Mouse (Mus musculus): ENCODE results near the gene Wdr47. TPM values are rescaled to one million over a fixed set of nuclear protein-coding genes. Genes with fewer than 3 reads are reported as not detected.

Gene Wdr47
- polyA plus RNA-seq, 1 experiment from 2014 or later: 0.80 TPM

DNA sequence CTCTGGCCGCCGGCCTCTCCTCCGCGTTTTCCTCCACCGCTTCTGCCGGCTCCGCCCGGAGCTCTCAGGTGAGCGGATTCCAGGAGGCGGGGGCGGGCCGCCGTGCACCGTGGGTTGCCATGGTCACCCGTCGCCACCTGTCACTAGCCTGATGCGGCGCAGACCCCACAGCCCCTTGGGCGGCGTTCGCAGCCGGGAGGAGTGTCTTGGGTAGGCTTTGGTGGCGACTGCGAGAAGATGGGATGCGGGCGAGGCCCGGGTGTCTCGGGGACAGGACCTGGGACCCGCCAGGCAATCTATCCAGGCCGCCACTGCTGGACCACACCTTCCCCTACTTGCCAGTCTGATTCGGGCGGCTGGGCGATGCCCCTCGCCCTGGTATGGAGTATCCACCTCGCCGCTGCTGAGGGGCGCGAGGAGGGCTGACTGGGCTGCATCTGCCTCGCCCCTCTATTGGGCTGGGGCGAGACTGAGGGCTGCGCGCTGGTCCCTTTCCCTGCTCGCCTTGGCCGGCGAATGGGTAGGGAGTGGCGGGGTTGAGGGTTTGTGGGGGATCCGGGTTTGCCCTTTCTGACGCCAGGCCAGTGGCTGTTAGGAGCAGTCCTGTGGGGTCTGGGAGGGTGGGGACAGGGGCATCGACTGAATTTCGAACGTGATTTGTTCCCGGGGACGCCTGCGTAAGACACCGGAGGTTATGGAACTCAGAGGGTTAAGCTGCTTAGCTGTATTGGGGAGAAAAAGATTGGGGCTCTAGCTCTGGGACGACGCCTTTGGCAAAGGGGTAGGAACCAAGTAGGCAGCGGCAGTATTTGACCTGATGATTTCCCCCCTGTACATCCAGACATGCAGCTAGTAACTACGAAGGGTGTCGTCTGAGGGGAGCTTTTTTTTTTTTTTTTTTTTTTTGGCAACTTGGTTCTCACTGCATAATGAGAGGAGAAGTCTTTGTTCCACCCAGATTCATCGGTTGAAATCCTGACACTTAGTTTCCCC, 747 bp downstream of the Wdr47 start:
- no peaks in the 10 kb centered on the region for H3K9me3 ChIP-seq (ENCODE audit: low read length)
- DNase-seq (no peak), ATAC-seq (peak; percentile 73; the same call in 1 of the 2 replicates)
- H3K4me1 ChIP-seq (ENCODE audit: insufficient read depth): peaks cover 8% of the 10 kb centered on the region
- WGBS (ENCODE audit: insufficient replicate concordance): under 1% methylated on average over 58 of the region's 61 CpGs
- peak overlapping the region; percentile 31 for H3K27ac ChIP-seq (ENCODE audit: low read depth)
- peak overlapping the region; percentile 66 for H3K9ac ChIP-seq (replicated peaks)
- H3K4me2 ChIP-seq (ENCODE audit: low read depth, low read length): peak overlapping the region; percentile 95
- no peaks in the 10 kb centered on the region for H3K36me3 ChIP-seq (replicated peaks; ENCODE audit: insufficient read depth, low read length)
- no peaks in the 10 kb centered on the region for H3K27me3 ChIP-seq (ENCODE audit: insufficient read depth, low read length)
- peak overlapping the region; percentile 75 for H3K4me3 ChIP-seq (ENCODE audit: low read depth, low read length)
- TF ChIP-seq EP300 (IDR thresholded peaks at IDR 0.05; ENCODE audit: low read depth): no peak
- no peak for TF ChIP-seq CTCF (IDR thresholded peaks at IDR 0.05; ENCODE audit: low read depth)

DNA sequence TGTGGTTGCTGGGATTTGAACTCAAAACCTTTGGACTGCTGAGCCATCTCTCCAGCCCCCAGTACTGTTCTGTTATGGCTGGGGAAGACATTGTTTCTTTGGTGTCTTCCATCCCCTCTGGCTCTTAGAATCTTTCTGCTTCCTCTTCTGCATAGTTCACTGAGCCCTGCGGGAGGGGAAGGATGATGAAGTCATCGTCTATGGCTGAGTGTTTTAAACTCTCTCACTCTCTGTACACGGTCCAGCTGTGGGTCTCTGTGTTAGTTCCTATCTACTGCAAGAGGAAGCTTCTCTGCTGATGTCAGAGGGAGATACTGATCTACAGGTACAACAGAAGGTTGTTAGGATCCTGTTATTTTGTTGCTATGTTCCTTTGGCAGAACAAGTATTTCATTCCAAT, 17.8 kb downstream of the Wdr47 start:
- H3K36me3 ChIP-seq (replicated peaks; ENCODE audit: insufficient read depth, low read length): no peaks in the 10 kb centered on the region
- DNase-seq: no peak
- ATAC-seq: no peak
- TF ChIP-seq CTCF (IDR thresholded peaks at IDR 0.05; ENCODE audit: low read depth): no peak
- no peak for TF ChIP-seq EP300 (IDR thresholded peaks at IDR 0.05; ENCODE audit: low read depth)
- no peaks in the 10 kb centered on the region for H3K9me3 ChIP-seq (ENCODE audit: low read length)
- no peak overlapping the region for H3K4me2 ChIP-seq (ENCODE audit: low read depth, low read length)
- no peak overlapping the region for H3K4me3 ChIP-seq (ENCODE audit: low read depth, low read length)
- H3K27ac ChIP-seq (ENCODE audit: low read depth): no peak overlapping the region
- WGBS (ENCODE audit: insufficient replicate concordance): 43% methylated on average over 3 of the region's 3 CpGs
- H3K4me1 ChIP-seq (ENCODE audit: insufficient read depth): no peaks in the 10 kb centered on the region
- no peak overlapping the region for H3K9ac ChIP-seq (replicated peaks)
- no peaks in the 10 kb centered on the region for H3K27me3 ChIP-seq (ENCODE audit: insufficient read depth, low read length)

DNA sequence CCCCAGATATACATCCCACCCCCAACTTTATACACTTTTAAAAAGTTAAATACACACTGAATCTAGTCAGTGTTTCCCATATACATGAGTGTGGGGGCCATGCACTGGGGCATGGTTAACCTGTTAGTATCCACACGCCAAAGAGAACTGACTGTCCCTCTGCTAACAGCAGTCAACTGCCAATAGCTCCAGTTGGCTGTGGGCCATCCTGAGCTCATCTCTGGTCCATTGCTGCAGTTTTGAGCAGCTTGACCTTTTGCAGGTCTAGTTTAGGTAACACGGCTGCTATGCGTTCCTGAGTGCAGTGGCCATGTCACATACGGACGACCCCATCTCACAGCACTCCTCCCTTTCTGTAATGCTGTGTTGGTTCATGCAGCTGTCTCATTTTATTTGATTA, 43.7 kb downstream of the Wdr47 start:
- Histone ChIP-seq H3K27ac (ENCODE audit: low read depth) (no peak overlapping the region), H3K9me3 (ENCODE audit: low read length) (no peaks in the 10 kb centered on the region), H3K4me3 (ENCODE audit: low read depth, low read length) (no peak overlapping the region), H3K9ac (replicated peaks) (no peak overlapping the region), H3K4me2 (ENCODE audit: low read depth, low read length) (no peak overlapping the region), H3K36me3 (replicated peaks; ENCODE audit: insufficient read depth, low read length) (no peaks in the 10 kb centered on the region), H3K4me1 (ENCODE audit: insufficient read depth) (no peaks in the 10 kb centered on the region), H3K27me3 (ENCODE audit: insufficient read depth, low read length) (no peaks in the 10 kb centered on the region)
- TF ChIP-seq CTCF (IDR thresholded peaks at IDR 0.05; ENCODE audit: low read depth): no peak
- no peak for TF ChIP-seq EP300 (IDR thresholded peaks at IDR 0.05; ENCODE audit: low read depth)
- no peak for ATAC-seq
- no peak for DNase-seq
- WGBS (ENCODE audit: insufficient replicate concordance): 88% methylated on average over 5 of the region's 5 CpGs

DNA sequence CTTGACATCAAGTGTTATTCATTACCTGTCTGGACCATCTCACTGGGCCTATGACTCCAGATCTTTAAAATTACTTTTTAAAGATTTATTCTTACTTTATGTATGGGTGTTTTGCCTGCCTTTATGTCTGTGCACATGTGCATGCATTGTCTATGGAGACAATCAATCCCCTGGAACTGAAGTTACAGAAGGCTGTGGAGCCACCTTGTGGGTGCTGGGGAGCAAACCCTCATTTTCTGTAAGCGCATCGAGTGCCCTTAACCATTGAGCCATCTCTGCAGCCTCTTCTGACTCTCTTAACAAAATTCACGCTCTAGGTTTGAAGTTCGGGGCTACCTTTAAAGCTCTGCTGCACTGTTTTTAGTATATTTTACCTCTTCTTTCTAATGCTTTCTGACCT, 48.3 kb downstream of the Wdr47 start:
- WGBS (ENCODE audit: insufficient replicate concordance): 70% methylated on average over 4 of the region's 4 CpGs
- Histone ChIP-seq H3K36me3 (replicated peaks; ENCODE audit: insufficient read depth, low read length) (no peaks in the 10 kb centered on the region), H3K4me1 (ENCODE audit: insufficient read depth) (no peaks in the 10 kb centered on the region), H3K9me3 (ENCODE audit: low read length) (no peaks in the 10 kb centered on the region), H3K27me3 (ENCODE audit: insufficient read depth, low read length) (no peaks in the 10 kb centered on the region), H3K4me3 (ENCODE audit: low read depth, low read length) (no peak overlapping the region), H3K4me2 (ENCODE audit: low read depth, low read length) (no peak overlapping the region), H3K27ac (ENCODE audit: low read depth) (no peak overlapping the region), H3K9ac (replicated peaks) (no peak overlapping the region)
- ATAC-seq (no peak), DNase-seq (no peak)
- TF ChIP-seq EP300 (IDR thresholded peaks at IDR 0.05; ENCODE audit: low read depth): no peak
- TF ChIP-seq CTCF (IDR thresholded peaks at IDR 0.05; ENCODE audit: low read depth): peak; percentile 49

DNA sequence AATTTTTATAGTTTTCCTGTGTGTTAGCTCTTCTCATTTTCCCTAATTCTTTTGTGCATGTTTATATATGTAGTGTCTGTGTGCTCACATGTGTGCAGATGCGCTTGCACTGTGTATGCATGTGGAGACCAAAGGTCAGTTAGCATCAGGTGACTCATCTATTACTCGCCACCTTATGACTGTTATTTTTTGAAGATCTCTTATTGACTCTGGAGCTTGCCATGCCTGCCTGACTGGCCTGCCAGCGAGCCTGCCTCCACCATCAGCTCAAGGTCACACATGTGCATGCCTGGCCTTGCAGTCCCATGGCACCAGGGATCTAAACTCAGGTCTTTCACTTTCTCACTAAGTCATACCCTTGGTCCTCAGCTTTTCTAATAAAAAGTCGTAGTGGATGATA, 49.9 kb downstream of the Wdr47 start:
- Histone ChIP-seq H3K4me3 (ENCODE audit: low read depth, low read length) (no peak overlapping the region), H3K4me2 (ENCODE audit: low read depth, low read length) (no peak overlapping the region), H3K36me3 (replicated peaks; ENCODE audit: insufficient read depth, low read length) (no peaks in the 10 kb centered on the region), H3K9ac (replicated peaks) (no peak overlapping the region), H3K27ac (ENCODE audit: low read depth) (no peak overlapping the region), H3K9me3 (ENCODE audit: low read length) (no peaks in the 10 kb centered on the region), H3K4me1 (ENCODE audit: insufficient read depth) (no peaks in the 10 kb centered on the region), H3K27me3 (ENCODE audit: insufficient read depth, low read length) (no peaks in the 10 kb centered on the region)
- WGBS (ENCODE audit: insufficient replicate concordance): 69% methylated on average over 4 of the region's 4 CpGs
- ATAC-seq: peak; percentile 92
- TF ChIP-seq CTCF (IDR thresholded peaks at IDR 0.05; ENCODE audit: low read depth) (no peak), EP300 (IDR thresholded peaks at IDR 0.05; ENCODE audit: low read depth) (no peak)
- no peak for DNase-seq

DNA sequence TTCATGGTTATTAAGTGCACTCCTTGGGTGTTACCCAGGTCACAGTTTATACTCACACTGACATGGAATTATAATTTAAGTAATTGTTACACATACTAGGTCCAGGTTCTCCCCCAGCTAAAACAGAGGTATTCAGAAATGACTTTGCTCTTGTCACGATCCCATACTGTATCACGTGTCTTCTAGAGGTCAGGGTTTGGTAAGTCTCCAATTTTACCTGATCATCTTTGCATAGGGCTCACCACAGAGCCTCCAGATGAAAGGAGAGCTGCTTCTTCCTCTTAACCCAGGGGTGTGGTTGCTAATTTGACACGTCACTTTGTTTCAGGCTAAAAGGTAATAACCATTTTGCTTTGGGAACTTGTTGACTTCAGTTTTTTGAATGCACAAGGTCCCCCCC, 53.8 kb downstream of the Wdr47 start:
- no peaks in the 10 kb centered on the region for H3K9me3 ChIP-seq (ENCODE audit: low read length)
- H3K4me1 ChIP-seq (ENCODE audit: insufficient read depth): no peaks in the 10 kb centered on the region
- H3K27ac ChIP-seq (ENCODE audit: low read depth): no peak overlapping the region
- ATAC-seq: no peak
- H3K9ac ChIP-seq (replicated peaks): no peak overlapping the region
- WGBS (ENCODE audit: insufficient replicate concordance): 72% methylated on average over 3 of the region's 3 CpGs
- no peak overlapping the region for H3K4me2 ChIP-seq (ENCODE audit: low read depth, low read length)
- no peak overlapping the region for H3K4me3 ChIP-seq (ENCODE audit: low read depth, low read length)
- DNase-seq: no peak
- no peaks in the 10 kb centered on the region for H3K27me3 ChIP-seq (ENCODE audit: insufficient read depth, low read length)
- no peaks in the 10 kb centered on the region for H3K36me3 ChIP-seq (replicated peaks; ENCODE audit: insufficient read depth, low read length)
- TF ChIP-seq EP300 (IDR thresholded peaks at IDR 0.05; ENCODE audit: low read depth): no peak
- no peak for TF ChIP-seq CTCF (IDR thresholded peaks at IDR 0.05; ENCODE audit: low read depth)
